Mouse (Mus musculus): ENCODE results near the gene Tas2r113. TPM values are rescaled to one million over a fixed set of nuclear protein-coding genes. Genes with fewer than 3 reads are reported as not detected.
"Not testable (repeated sequence)": the region's sequence is repeated elsewhere in the genome, so short reads cannot be mapped to it uniquely, and the experiment has no call there.

Tas2r113 gene
- not detected in 2 replicates for polyA plus RNA-seq (2011; ENCODE audit: insufficient read depth, insufficient read length, low replicate concordance, missing spikeins)

- WGBS: 51% methylated on average over 1 of the region's 1 CpGs
- H3K27ac ChIP-seq (ENCODE audit: control insufficient read depth, insufficient read depth, low read depth, low read length, poor library complexity): no peak within 1 kb of the TSS
- TF ChIP-seq POLR2A (IDR thresholded peaks at IDR 0.05; ENCODE audit: borderline replicate concordance, control insufficient read depth, low read depth, low read length) (no peak), CTCF (IDR thresholded peaks at IDR 0.05; ENCODE audit: control insufficient read depth, insufficient read depth, low read length) (no peak)
- no peaks in the 10 kb centered on the region for H3K4me1 ChIP-seq (ENCODE audit: control insufficient read depth, insufficient read depth, low read length)
- H3K4me3 ChIP-seq (replicated peaks; ENCODE audit: control insufficient read depth, low read depth, low read length): no peak within 1 kb of the TSS
Observed at GRCm38 (mm10) chr6:132892711-132893110, at the start of gene Tas2r113. TSS of gene Tas2r113 (plus strand) at chr6:132893011.

- no peak within 1 kb of the TSS for H3K4me3 ChIP-seq (replicated peaks; ENCODE audit: control insufficient read depth, low read depth, low read length)
- no peak within 1 kb of the TSS for H3K27ac ChIP-seq (ENCODE audit: control insufficient read depth, insufficient read depth, low read depth, low read length, poor library complexity)
- TF ChIP-seq POLR2A (IDR thresholded peaks at IDR 0.05; ENCODE audit: borderline replicate concordance, control insufficient read depth, low read depth, low read length) (no peak), CTCF (IDR thresholded peaks at IDR 0.05; ENCODE audit: control insufficient read depth, insufficient read depth, low read length) (no peak)
- 79% methylated on average over 1 of the region's 1 CpGs for WGBS
- no peaks in the 10 kb centered on the region for H3K4me1 ChIP-seq (ENCODE audit: control insufficient read depth, insufficient read depth, low read length)
Observed at GRCm38 (mm10) chr6:132846842-132847241, 46.0 kb upstream of the Tas2r113 start, which contains the start of gene Tas2r123. TSS of gene Tas2r123 (plus strand) at chr6:132847142.

GRCm38 (mm10) chr6:132855138-132855537, 37.7 kb upstream of the Tas2r113 start, which contains the start of gene Tas2r116:
TSS of gene Tas2r116 (plus strand) at chr6:132855438.
- no peak within 1 kb of the TSS for H3K27ac ChIP-seq (ENCODE audit: control insufficient read depth, insufficient read depth, low read depth, low read length, poor library complexity)

GRCm38 (mm10) chr6:132867708-132868107, 25.1 kb upstream of the Tas2r113 start, which contains the start of gene Tas2r110:
TSS of gene Tas2r110 (plus strand) at chr6:132868008.
- no peaks in the 10 kb centered on the region for H3K4me1 ChIP-seq (ENCODE audit: control insufficient read depth, insufficient read depth, low read length)
- TF ChIP-seq CTCF (IDR thresholded peaks at IDR 0.05; ENCODE audit: control insufficient read depth, insufficient read depth, low read length) (no peak), POLR2A (IDR thresholded peaks at IDR 0.05; ENCODE audit: borderline replicate concordance, control insufficient read depth, low read depth, low read length) (no peak)
- no peak within 1 kb of the TSS for H3K4me3 ChIP-seq (replicated peaks; ENCODE audit: control insufficient read depth, low read depth, low read length)
- no peak within 1 kb of the TSS for H3K27ac ChIP-seq (ENCODE audit: control insufficient read depth, insufficient read depth, low read depth, low read length, poor library complexity)

More at GRCm38 (mm10) chr6:132855138-132855537, 37.7 kb upstream of the Tas2r113 start, which contains the start of gene Tas2r116:
- H3K4me1 ChIP-seq (ENCODE audit: control insufficient read depth, insufficient read depth, low read length): no peaks in the 10 kb centered on the region
- 64% methylated on average over 1 of the region's 1 CpGs for WGBS
- no peak within 1 kb of the TSS for H3K4me3 ChIP-seq (replicated peaks; ENCODE audit: control insufficient read depth, low read depth, low read length)
- no peak for TF ChIP-seq POLR2A (IDR thresholded peaks at IDR 0.05; ENCODE audit: borderline replicate concordance, control insufficient read depth, low read depth, low read length)
- no peak for TF ChIP-seq CTCF (IDR thresholded peaks at IDR 0.05; ENCODE audit: control insufficient read depth, insufficient read depth, low read length)

GRCm38 (mm10) chr6:132909351-132909750, 16.5 kb downstream of the Tas2r113 start, which contains the start of gene Tas2r125:
TSS of gene Tas2r125 (plus strand) at chr6:132909651.
- H3K4me3 ChIP-seq (replicated peaks; ENCODE audit: control insufficient read depth, low read depth, low read length): no peak within 1 kb of the TSS
- 75% methylated on average over 3 of the region's 3 CpGs for WGBS

GRCm38 (mm10) chr6:132941376-132941775, 48.6 kb downstream of the Tas2r113 start:
- not testable (repeated sequence) for H3K4me1 ChIP-seq (ENCODE audit: control insufficient read depth, insufficient read depth, low read length); H3K4me3 ChIP-seq (replicated peaks; ENCODE audit: control insufficient read depth, low read depth, low read length); H3K27ac ChIP-seq (ENCODE audit: control insufficient read depth, insufficient read depth, low read depth, low read length, poor library complexity)

More at GRCm38 (mm10) chr6:132909351-132909750, 16.5 kb downstream of the Tas2r113 start, which contains the start of gene Tas2r125:
- no peak for TF ChIP-seq CTCF (IDR thresholded peaks at IDR 0.05; ENCODE audit: control insufficient read depth, insufficient read depth, low read length)
- no peak for TF ChIP-seq POLR2A (IDR thresholded peaks at IDR 0.05; ENCODE audit: borderline replicate concordance, control insufficient read depth, low read depth, low read length)
- Histone ChIP-seq H3K4me1 (ENCODE audit: control insufficient read depth, insufficient read depth, low read length) (no peaks in the 10 kb centered on the region), H3K27ac (ENCODE audit: control insufficient read depth, insufficient read depth, low read depth, low read length, poor library complexity) (no peak within 1 kb of the TSS)

Other genes with a start within 250 kb of the Tas2r113 start
- gene A630073D07Rik, start 241.5 kb upstream of the Tas2r113 start, polyA plus RNA-seq (2011; ENCODE audit: insufficient read depth, insufficient read length, low replicate concordance, missing spikeins): not detected in 2 replicates
- gene Tas2r120, start 236.1 kb upstream of the Tas2r113 start, polyA plus RNA-seq (2011; ENCODE audit: insufficient read depth, insufficient read length, low replicate concordance, missing spikeins): not detected in 2 replicates
- gene Tas2r121, start 192.0 kb upstream of the Tas2r113 start, polyA plus RNA-seq (2011; ENCODE audit: insufficient read depth, insufficient read length, low replicate concordance, missing spikeins): not detected in 2 replicates
- gene Tas2r122, start 181.1 kb upstream of the Tas2r113 start, polyA plus RNA-seq (2011; ENCODE audit: insufficient read depth, insufficient read length, low replicate concordance, missing spikeins): not detected in 2 replicates
- gene Tas2r115, start 155.0 kb upstream of the Tas2r113 start, polyA plus RNA-seq (2011; ENCODE audit: insufficient read depth, insufficient read length, low replicate concordance, missing spikeins): not detected in 2 replicates
- not detected in 2 replicates for gene Tas2r124, start 138.3 kb upstream of the Tas2r113 start, polyA plus RNA-seq (2011; ENCODE audit: insufficient read depth, insufficient read length, low replicate concordance, missing spikeins)
- not detected in 2 replicates for gene Tas2r102, start 130.9 kb upstream of the Tas2r113 start, polyA plus RNA-seq (2011; ENCODE audit: insufficient read depth, insufficient read length, low replicate concordance, missing spikeins)
- not detected in 2 replicates for gene Tas2r136, start 114.8 kb upstream of the Tas2r113 start, polyA plus RNA-seq (2011; ENCODE audit: insufficient read depth, insufficient read length, low replicate concordance, missing spikeins)
- gene Tas2r117, start 90.2 kb upstream of the Tas2r113 start, polyA plus RNA-seq (2011; ENCODE audit: insufficient read depth, insufficient read length, low replicate concordance, missing spikeins): not detected in 2 replicates
- gene Tas2r123, start 45.9 kb upstream of the Tas2r113 start, polyA plus RNA-seq (2011; ENCODE audit: insufficient read depth, insufficient read length, low replicate concordance, missing spikeins): not detected in 2 replicates
- not detected in 2 replicates for gene Tas2r116, start 37.6 kb upstream of the Tas2r113 start, polyA plus RNA-seq (2011; ENCODE audit: insufficient read depth, insufficient read length, low replicate concordance, missing spikeins)
- gene Tas2r110, start 25.0 kb upstream of the Tas2r113 start, polyA plus RNA-seq (2011; ENCODE audit: insufficient read depth, insufficient read length, low replicate concordance, missing spikeins): not detected in 2 replicates
- gene Tas2r125, start 16.6 kb downstream of the Tas2r113 start, polyA plus RNA-seq (2011; ENCODE audit: insufficient read depth, insufficient read length, low replicate concordance, missing spikeins): not detected in 2 replicates
- gene Tas2r129, start 58.1 kb downstream of the Tas2r113 start, polyA plus RNA-seq (2011; ENCODE audit: insufficient read depth, insufficient read length, low replicate concordance, missing spikeins): not detected in 2 replicates
- not detected in 2 replicates for gene Tas2r131, start 64.9 kb downstream of the Tas2r113 start, polyA plus RNA-seq (2011; ENCODE audit: insufficient read depth, insufficient read length, low replicate concordance, missing spikeins)
- gene Tas2r109, start 88.0 kb downstream of the Tas2r113 start, polyA plus RNA-seq (2011; ENCODE audit: insufficient read depth, insufficient read length, low replicate concordance, missing spikeins): not detected in 2 replicates
- not detected in 2 replicates for gene Tas2r103, start 144.1 kb downstream of the Tas2r113 start, polyA plus RNA-seq (2011; ENCODE audit: insufficient read depth, insufficient read length, low replicate concordance, missing spikeins)
- gene Tas2r140, start 162.8 kb downstream of the Tas2r113 start, polyA plus RNA-seq (2011; ENCODE audit: insufficient read depth, insufficient read length, low replicate concordance, missing spikeins): not detected in 2 replicates
- 12.0 and 18.1 TPM in 2 replicates for gene Smim10l1, start 211.9 kb downstream of the Tas2r113 start, polyA plus RNA-seq (2011; ENCODE audit: insufficient read depth, insufficient read length, low replicate concordance, missing spikeins)